Mouse (Mus musculus) brown adipose tissue, adult 24 weeks (tissue): ENCODE measurements at regions not wholly inside any gene's neighbourhood (a gene's known extent, or its start where the extent isn't known, plus 50 kb on each side); places are given as distances from the start of the nearest gene placed in this dataset.

Source experiments
- H3K27ac ChIP-seq: fragments of 200-500 bp; replicated peaks from 2 replicates; pipeline ENCODE4 v1.5.1; 2012; ENCODE audit warnings: low read depth, mild to moderate bottlenecking, low read length
- H3K4me1 ChIP-seq: fragments of 200-500 bp; 2 replicates; pipeline ENCODE4 v1.6.1; 2012; ENCODE audit warnings: low read length, mixed read lengths; ENCODE audit not compliant: control insufficient read depth, insufficient read depth, insufficient read length
- H3K4me3 ChIP-seq: fragments of 200-500 bp; 2 replicates; pipeline ENCODE4 v1.5.1; 2012; ENCODE audit warnings: low read depth, mild to moderate bottlenecking, low read length, moderate library complexity; ENCODE audit not compliant: insufficient read depth

DNA sequence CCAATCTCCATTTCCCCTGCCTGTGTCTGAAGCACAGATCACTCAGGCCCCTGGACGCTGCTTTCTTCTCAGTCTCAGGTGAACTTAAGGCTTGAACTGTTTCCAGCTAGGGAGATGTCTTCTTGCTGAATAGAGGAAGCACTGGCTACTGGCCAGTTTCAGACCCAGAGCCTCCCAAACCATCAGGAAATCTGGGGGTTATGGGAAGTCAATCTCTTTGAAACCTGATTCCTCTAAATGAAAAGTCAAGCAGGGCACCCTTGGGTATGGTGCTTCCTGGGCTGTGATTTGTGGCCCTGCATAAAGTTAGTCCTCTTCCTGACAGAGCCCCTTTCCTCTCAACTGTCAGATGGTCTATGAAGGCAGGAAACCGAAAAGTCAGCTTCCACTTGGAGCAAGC, 208.2 kb downstream of the Sptssa start:
- Histone ChIP-seq H3K27ac (no peak overlapping the region), H3K4me1 (peaks cover 13% of the 10 kb centered on the region), H3K4me3 (no peak overlapping the region)

- Histone ChIP-seq H3K27ac (no peak overlapping the region), H3K4me3 (no peak overlapping the region), H3K4me1 (peaks cover 18% of the 10 kb centered on the region)
These were observed 209.0 kb downstream of the Sptssa start for GRCm38 (mm10) chr12:54447354-54447753.

DNA sequence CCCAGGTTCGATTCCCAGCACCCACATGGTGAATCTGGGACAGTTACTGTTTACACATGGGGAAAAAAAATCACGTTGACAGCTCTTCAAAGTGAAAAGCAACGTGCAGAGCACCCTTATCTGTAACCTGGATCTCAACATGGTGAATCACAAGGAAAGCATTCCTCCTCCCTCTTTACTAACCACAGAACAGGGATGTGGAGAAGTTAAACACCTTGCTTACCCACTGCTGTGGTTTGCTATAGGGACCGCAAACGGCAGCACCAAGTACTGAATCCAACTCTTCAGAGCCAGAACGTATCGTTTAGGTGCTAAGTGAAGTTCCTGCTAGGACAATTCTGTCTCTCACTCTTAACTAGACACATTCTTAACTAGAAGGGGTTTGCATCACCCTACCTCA, 210.0 kb downstream of the Sptssa start:
- H3K4me1 ChIP-seq = peaks cover 24% of the 10 kb centered on the region
- H3K4me3 ChIP-seq = no peak overlapping the region
- H3K27ac ChIP-seq = no peak overlapping the region

- H3K27ac ChIP-seq = no peak overlapping the region
- H3K4me1 ChIP-seq = peaks cover 18% of the 10 kb centered on the region
- no peak overlapping the region for H3K4me3 ChIP-seq
These were observed 212.0 kb downstream of the Sptssa start for GRCm38 (mm10) chr12:54444416-54444815.

DNA sequence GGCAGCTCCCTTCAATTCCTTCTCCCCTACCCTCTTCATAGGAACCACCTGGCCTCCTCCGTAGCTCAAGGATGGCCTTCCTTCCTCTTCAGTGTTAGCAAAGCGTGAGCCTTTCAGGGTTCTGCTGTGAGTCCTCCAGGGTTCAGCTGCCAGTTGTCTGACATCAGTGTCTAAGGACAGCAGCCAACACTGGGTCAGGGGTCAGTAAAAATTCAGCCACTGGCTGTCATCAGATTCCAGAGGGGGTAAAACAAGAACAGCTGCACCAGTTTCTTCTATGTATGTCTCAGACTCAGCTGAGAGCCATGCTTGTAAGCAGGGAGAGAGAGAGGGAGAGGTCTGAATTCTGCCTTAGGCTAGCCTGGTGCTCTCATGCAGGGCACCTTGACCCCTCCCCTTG, 213.1 kb downstream of the Sptssa start:
- peaks cover 18% of the 10 kb centered on the region for H3K4me1 ChIP-seq
- H3K4me3 ChIP-seq = no peak overlapping the region
- peak overlapping the region; percentile 69 for H3K27ac ChIP-seq

GRCm38 (mm10) chr12:54442408-54442807, 214.0 kb downstream of the Sptssa start:
- Histone ChIP-seq H3K27ac (peak overlapping the region; percentile 14; the same call in 1 of the 2 replicates), H3K4me1 (peaks cover 22% of the 10 kb centered on the region), H3K4me3 (no peak overlapping the region)

GRCm38 (mm10) chr12:54440851-54441593, 215.4 kb downstream of the Sptssa start:
- H3K4me1 ChIP-seq = peaks cover 22% of the 10 kb centered on the region
- no peak overlapping the region; the same call in 1 of the 2 replicates for H3K27ac ChIP-seq
- no peak overlapping the region for H3K4me3 ChIP-seq

DNA sequence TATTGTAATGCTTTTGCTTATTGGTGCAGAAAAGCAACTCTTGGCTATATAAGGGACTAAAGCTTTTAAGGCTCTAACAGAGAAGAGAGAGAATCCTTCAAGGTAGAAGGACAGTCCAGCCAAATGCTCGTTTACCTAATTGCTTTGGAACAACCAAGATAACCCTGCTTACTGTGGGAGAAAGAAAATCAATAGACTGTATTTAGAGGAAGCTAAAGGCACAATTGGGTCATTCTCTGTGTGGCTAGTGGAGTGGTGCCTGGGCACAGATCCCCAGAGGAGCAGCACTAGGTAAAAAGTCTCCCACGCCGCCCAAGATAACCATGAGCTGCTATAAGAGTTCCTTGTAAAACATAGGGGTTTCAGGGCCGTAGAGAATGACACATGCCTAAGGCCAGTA, 217.6 kb downstream of the Sptssa start:
- H3K27ac ChIP-seq = peak overlapping the region; percentile 85
- no peak overlapping the region for H3K4me3 ChIP-seq
- H3K4me1 ChIP-seq = peaks cover 20% of the 10 kb centered on the region

DNA sequence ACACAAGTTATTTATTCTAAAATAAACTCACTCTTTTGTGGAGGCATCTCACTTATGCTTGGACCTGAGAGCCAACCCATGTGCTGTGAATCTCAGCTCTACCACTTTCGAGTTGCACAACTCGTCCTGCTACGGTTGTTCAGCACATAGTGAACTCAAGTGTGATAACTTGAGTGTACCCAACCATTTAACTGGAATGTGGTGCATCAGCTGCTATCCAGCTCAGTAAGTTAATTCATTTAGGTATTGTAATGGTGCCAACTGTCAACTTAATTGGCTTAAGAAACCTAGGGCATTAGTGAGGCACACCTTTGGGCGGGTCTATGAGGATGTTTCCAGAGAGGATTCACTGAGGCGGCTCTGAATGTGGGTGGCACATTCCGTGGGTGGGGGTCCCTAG, 221.6 kb upstream of the Egln3 start:
- H3K4me1 ChIP-seq = no peaks in the 10 kb centered on the region
- no peak overlapping the region for H3K4me3 ChIP-seq
- no peak overlapping the region for H3K27ac ChIP-seq

DNA sequence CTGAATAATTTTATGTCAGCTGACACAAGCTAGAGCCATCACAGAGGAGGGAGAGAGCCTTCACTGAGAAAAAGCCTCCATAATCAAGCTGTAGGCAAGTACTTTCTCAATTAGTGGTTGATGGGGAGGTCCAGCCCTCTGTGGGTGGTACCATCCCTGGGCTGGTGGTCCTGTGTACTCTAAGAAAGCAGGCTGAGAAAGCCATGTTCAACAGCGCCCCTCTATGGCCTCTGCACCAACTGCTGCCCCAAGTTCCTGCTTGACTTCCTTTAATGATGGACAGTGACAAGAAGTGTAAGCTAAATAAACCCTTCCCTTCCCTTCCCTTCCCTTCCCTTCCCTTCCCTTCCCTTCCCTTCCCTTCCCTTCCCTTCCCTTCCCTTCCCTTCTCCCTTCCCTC, 211.2 kb upstream of the Egln3 start:
- no peaks in the 10 kb centered on the region for H3K4me1 ChIP-seq
- H3K4me3 ChIP-seq = no peak overlapping the region
- H3K27ac ChIP-seq = no peak overlapping the region

- Histone ChIP-seq H3K4me3 (no peak overlapping the region), H3K27ac (no peak overlapping the region), H3K4me1 (no peaks in the 10 kb centered on the region)
These were observed 210.5 kb upstream of the Egln3 start for GRCm38 (mm10) chr12:54414201-54414600.

DNA sequence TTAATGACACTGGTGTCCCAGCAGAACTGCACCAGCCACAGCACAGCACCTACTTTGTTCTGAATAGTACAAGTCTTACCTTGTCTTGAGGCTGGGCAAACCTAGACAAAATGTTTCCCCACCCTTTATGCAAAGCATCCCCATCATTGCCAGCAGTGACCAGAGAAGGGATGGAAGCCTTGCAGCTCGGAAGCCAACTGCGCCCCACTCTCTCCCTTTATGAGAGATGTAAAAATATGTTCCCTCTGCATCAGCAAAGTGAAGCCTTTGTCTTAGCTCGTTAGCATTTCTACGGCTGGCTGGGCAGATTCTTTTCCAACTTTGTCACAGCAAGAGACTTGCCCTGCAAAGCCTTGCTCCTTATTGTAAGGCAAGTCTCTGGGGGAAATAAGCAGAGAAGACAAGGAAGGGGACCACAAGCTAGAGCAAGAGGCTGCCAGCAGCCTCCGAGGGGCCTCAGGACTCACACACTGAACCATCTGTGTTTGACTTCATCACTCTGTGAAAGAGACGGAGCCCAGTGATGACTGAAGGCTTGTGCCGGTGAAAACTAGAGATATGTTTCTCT, 206.5 kb upstream of the Egln3 start:
- Histone ChIP-seq H3K4me1 (peaks cover 7% of the 10 kb centered on the region), H3K27ac (no peak overlapping the region), H3K4me3 (no peak overlapping the region)

- no peak overlapping the region for H3K27ac ChIP-seq
- H3K4me1 ChIP-seq = peaks cover 13% of the 10 kb centered on the region
- H3K4me3 ChIP-seq = no peak overlapping the region
These were observed 205.2 kb upstream of the Egln3 start for GRCm38 (mm10) chr12:54408906-54409305.

DNA sequence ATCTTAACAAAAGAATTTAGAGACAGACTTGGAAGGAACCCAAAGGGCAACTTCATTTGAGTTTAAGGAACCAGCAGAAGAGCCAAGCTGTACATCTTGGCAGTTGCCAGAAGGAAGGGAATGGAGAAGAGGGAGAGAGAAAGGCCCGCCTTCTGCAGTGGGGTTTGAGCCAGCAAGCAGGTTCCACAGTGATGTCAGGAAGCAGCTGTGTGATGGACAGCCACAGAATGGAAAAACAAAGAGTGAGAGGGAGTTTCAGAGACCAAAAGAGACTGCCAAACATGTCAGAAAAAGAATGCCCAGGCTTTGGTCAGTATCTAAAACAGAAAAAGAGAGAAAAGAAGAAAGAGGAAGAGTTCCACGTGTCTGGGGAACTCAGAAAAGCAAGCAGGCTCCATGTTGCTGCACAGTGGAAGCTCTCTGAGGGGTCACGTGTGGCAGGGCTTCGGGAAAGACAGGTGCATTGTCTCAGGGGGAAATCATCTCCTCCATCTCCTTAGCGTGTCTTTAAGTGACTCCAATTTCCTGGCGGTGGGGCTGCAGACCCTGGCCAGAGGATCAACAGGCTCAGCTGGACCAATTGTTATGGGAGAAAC, 203.7 kb upstream of the Egln3 start:
- Histone ChIP-seq H3K27ac (no peak overlapping the region), H3K4me1 (peaks cover 13% of the 10 kb centered on the region), H3K4me3 (no peak overlapping the region)

DNA sequence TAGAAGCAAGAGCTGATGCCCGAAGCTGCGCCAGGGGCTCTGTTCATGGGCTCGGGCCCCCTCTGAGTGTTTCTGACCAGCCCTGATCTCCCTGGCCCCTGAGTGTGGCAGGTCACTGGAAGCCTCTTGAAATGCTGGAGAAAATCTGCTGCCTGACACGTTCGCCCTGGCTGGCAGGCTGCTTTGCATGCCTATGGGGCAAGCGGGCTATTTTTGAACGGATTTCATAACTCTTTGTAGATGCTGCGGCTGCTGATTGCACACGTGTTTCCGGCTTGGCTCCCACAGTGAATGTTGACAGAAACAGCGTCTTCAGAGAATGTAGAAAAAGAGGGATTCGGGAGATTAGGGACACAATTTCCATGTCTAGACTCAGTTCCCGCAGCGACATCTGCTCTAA, 201.4 kb upstream of the Egln3 start:
- Histone ChIP-seq H3K4me3 (peak overlapping the region; percentile 43), H3K4me1 (peaks cover 13% of the 10 kb centered on the region), H3K27ac (peak overlapping the region; percentile 92)

GRCm38 (mm10) chr12:54402591-54402990, 198.9 kb upstream of the Egln3 start:
- Histone ChIP-seq H3K4me3 (no peak overlapping the region), H3K27ac (no peak overlapping the region), H3K4me1 (peaks cover 12% of the 10 kb centered on the region)
